Mouse (Mus musculus): ENCODE measurements at regions not wholly inside any gene's neighbourhood (a gene's known extent, or its start where the extent isn't known, plus 50 kb on each side); places are given as distances from the start of the nearest gene placed in this dataset.

DNA sequence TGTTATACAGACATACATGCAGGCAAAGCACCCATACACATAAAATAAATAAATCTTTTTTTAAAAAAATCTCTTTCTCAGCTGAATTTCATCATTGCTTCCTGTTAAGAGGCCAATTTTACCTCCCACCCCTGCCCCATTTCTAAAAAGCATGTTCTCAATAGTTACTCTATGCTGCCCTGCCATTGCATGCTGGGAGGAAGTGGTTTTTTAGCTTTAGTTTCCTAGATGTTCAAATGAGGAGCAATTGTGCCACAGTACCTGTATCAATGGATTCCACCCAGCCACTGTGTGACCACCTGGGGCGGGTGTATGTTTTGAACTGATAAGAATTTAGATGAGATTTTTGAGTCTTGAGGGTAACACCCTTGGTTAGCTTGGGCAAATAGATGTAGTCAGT is 53.3 kb upstream of the Prkcq start:
- H3K4me1 ChIP-seq (ENCODE audit: insufficient read depth, low read depth, low read length) = no peaks in the 10 kb centered on the region
- H3K9ac ChIP-seq (replicated peaks; ENCODE audit: low read depth) = no peak overlapping the region
- H3K36me3 ChIP-seq (ENCODE audit: insufficient read depth, low read length) = no peaks in the 10 kb centered on the region
- WGBS = 81% methylated on average over 1 of the region's 1 CpGs
- no peaks in the 10 kb centered on the region for H3K27me3 ChIP-seq (replicated peaks; ENCODE audit: insufficient read depth, low read length)
- no peak overlapping the region for H3K4me2 ChIP-seq (replicated peaks; ENCODE audit: low read depth, low read length)
- DNase-seq (ENCODE audit: low spot score) (no peak), ATAC-seq (no peak)
- H3K9me3 ChIP-seq (ENCODE audit: low read length) = no peaks in the 10 kb centered on the region
- H3K27ac ChIP-seq (ENCODE audit: low read length) = no peak overlapping the region
- TF ChIP-seq CTCF (IDR thresholded peaks at IDR 0.05) = no peak
- no peak for TF ChIP-seq EP300 (IDR thresholded peaks at IDR 0.05)
- no peak overlapping the region for H3K4me3 ChIP-seq (ENCODE audit: low read depth, low read length)

DNA sequence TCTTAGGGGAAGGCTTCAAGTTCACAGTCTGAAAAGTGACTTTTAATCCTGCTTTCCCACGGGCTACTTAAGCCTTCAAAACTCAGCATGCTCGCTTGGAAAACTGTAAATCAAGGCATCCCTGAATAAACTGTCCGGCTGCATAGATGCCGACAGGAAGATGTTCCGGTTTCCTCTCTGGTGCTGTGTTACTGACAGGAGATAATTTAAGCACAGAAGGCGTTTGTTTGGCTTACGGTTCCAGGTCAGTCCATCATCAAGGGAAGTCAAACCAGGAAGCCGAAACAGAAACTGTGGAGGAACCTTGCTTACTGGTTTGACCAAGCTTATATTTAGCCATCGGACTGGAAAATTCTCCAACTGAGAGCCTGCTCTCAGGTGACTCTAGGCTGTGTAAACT is 52.6 kb upstream of the Prkcq start:
- Histone ChIP-seq H3K4me2 (replicated peaks; ENCODE audit: low read depth, low read length) (no peak overlapping the region), H3K9ac (replicated peaks; ENCODE audit: low read depth) (no peak overlapping the region), H3K27me3 (replicated peaks; ENCODE audit: insufficient read depth, low read length) (no peaks in the 10 kb centered on the region), H3K4me1 (ENCODE audit: insufficient read depth, low read depth, low read length) (no peaks in the 10 kb centered on the region), H3K4me3 (ENCODE audit: low read depth, low read length) (no peak overlapping the region), H3K36me3 (ENCODE audit: insufficient read depth, low read length) (no peaks in the 10 kb centered on the region), H3K9me3 (ENCODE audit: low read length) (no peaks in the 10 kb centered on the region), H3K27ac (ENCODE audit: low read length) (no peak overlapping the region)
- TF ChIP-seq CTCF (IDR thresholded peaks at IDR 0.05) (no peak), EP300 (IDR thresholded peaks at IDR 0.05) (no peak)
- DNase-seq (ENCODE audit: low spot score) (no peak), ATAC-seq (no peak)
- 43% methylated on average over 9 of the region's 9 CpGs for WGBS
